Mouse (Mus musculus): ENCODE data around the gene Dip2b.

DNA sequence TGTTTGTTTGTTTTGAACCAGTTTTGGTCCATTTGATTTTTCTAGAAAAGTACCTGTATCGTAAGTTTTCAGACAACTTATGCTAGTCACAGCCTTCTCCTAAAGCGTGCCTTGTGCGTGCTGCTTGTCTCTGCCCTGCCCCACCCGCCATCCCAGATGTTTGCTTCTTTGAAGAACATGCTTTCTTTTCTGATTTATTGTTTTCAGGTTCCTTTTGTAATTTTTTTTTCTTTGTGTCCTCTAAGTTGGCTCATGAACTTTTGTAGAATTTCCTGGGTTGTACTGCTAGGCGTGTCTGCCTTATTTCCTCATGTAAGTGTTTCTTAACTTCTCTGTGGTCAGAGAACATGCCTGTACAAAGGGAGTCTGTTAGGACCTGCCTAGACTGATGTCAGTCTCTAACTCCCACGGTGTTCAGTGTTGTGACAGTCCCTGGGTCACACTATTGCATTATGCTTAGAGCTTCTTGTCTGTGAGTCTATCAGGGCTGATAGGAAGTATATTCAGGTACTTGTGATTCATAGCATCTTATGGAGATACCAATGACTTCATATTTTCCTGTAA, 80.8 kb downstream of the Dip2b start:
- TF ChIP-seq USF1 (IDR thresholded peaks at IDR 0.05; ENCODE audit: low read depth): no peak
- TF ChIP-seq FOSL1 (IDR thresholded peaks at IDR 0.05; ENCODE audit: insufficient read depth, low read length, poor library complexity, severe bottlenecking): no peak
- no peak for TF ChIP-seq CTCF (IDR thresholded peaks at IDR 0.05; ENCODE audit: control insufficient read depth, insufficient read depth, insufficient read length)
- TF ChIP-seq MAX (IDR thresholded peaks at IDR 0.05): no peak
- no peak for TF ChIP-seq MYOD1 (IDR thresholded peaks at IDR 0.05; ENCODE audit: control insufficient read depth, insufficient read length, low read depth)
